Mouse (Mus musculus): Measurements from ENCODE around the gene Ralb.

DNA sequence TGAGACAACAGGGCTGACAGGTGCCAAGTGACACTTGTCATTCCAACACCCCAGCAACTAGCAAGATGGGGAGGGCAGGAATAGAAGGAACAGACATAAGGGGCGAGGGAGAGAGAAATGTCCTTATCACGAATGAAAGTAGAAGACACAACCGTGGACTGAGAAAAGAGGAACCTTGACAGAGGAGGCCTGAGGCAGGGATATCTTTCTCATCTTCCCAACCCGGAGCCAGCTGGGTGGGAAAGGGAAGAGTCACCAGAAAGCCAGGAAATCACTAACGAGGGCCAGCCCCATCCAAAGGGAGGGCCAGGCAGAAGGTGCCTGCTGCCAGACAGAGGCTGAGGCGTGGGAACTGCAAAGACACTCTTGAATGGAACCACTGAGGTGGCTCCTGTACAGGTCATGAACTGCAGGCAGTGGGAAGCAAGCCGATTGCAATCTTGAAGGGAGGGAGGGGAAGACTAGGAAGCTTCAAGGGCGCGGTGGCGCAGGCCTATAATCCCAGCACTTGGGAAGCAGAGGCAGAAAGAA is 57.8 kb downstream of the Ralb start:
- TF ChIP-seq EP300 (IDR thresholded peaks at IDR 0.05): no peak
- no peak for TF ChIP-seq CTCF (IDR thresholded peaks at IDR 0.05)
